Mouse (Mus musculus) heart, embryonic 13.5 days (tissue): Measurements from ENCODE around the gene Slc1a2. TPM values are rescaled to one million over a fixed set of nuclear protein-coding genes. Genes with fewer than 3 reads are reported as not detected.

Source experiments
- ATAC-seq: fragments of 200-750 bp; cut with Nextera tagmentation; 2 replicates; pipeline ENCODE4 v1.8.0; 2017; ENCODE audit warnings: moderate TSS enrichment; ENCODE audit not compliant: insufficient number of reproducible peaks, low FRiP score, low TSS enrichment; ENCODE audit errors: extremely low read depth
- H3K27ac ChIP-seq: fragments of 300-500 bp; sonication (generic); replicated peaks from 2 replicates; pipeline ENCODE4 v1.5.1; 2015; ENCODE audit warnings: moderate library complexity, mild to moderate bottlenecking, inconsistent platforms
- H3K27me3 ChIP-seq: fragments of 300-500 bp; sonication (generic); replicated peaks from 2 replicates; pipeline ENCODE4 v1.6.1; 2015; ENCODE audit warnings: mild to moderate bottlenecking, inconsistent platforms
- H3K36me3 ChIP-seq: fragments of 300-500 bp; sonication (generic); 2 replicates; pipeline ENCODE4 v1.6.1; 2015; ENCODE audit warnings: mild to moderate bottlenecking, inconsistent platforms
- H3K4me1 ChIP-seq: fragments of 300-500 bp; sonication (generic); 2 replicates; pipeline ENCODE4 v1.6.1; 2015; ENCODE audit warnings: inconsistent platforms
- H3K4me2 ChIP-seq: fragments of 300-500 bp; sonication (generic); 2 replicates; pipeline ENCODE4 v1.6.1; 2015; ENCODE audit warnings: inconsistent platforms, mild to moderate bottlenecking, moderate library complexity
- H3K4me3 ChIP-seq: fragments of 300-500 bp; sonication (generic); 2 replicates; pipeline ENCODE4 v1.5.1; 2015; ENCODE audit warnings: moderate library complexity, mild to moderate bottlenecking, inconsistent platforms
- H3K9ac ChIP-seq: fragments of 300-500 bp; sonication (generic); 2 replicates; pipeline ENCODE4 v1.6.1; 2015; ENCODE audit warnings: inconsistent platforms, mild to moderate bottlenecking, moderate library complexity
- H3K9me3 ChIP-seq: fragments of 300-500 bp; sonication (generic); 2 replicates; pipeline ENCODE4 v1.6.1; 2016; ENCODE audit warnings: inconsistent platforms
- WGBS: fragments of 180-500 bp; shearing (Covaris S2); methylation state at CpG from one replicate; pipeline ENCODE4 v1.1.7; 2015; ENCODE audit warnings: mixed read lengths; 5-methylcytosine and 5-hydroxymethylcytosine counted together
- polyA plus RNA-seq: library from polyadenylated mRNA; unstranded; fragments of >200 nt; fragmentation: Nextera tagmentation; extraction: Ambion mirVana; gene quantifications from 2 replicates; pipeline ENCODE4 v1.2.1, GENCODE M21; 2015

Gene Slc1a2
- 0.31 and 0.35 TPM in 2 replicates for polyA plus RNA-seq

DNA sequence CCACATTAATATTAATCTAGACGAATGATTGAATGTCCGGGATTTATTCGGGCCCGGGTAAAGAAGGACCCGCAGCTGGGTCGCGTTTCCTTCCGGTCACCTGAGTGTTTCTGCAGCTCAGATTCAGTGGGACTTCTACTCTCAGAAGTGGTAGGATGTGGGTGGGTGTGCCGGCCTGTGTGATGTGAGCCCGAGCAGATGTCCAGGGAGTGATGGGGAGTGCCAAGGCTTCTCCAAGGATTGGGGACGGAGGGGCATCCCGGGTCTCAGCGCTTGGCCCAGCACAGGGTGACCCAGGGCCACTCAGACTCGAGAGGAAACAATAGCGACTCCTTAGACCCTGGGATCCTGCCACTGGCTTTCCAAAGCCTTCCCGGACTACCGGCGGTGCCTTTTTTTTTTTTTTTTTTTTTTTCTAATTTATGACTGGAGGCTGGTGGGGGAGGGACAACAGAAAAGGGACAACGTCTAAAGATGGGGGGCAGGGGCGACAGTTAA lies at the start of gene Slc1a2:
TSS of gene Slc1a2 (plus strand) at position 497 of the 498 bp plus-strand sequence.
- Histone ChIP-seq H3K4me2 (peak within 1 kb of the TSS; percentile 92), H3K9ac (peak within 1 kb of the TSS; percentile 80), H3K4me1 (peaks cover 18% of the 10 kb centered on the region), H3K27me3 (peaks cover 63% of the 10 kb centered on the region), H3K27ac (no peak within 1 kb of the TSS), H3K36me3 (no peaks in the 10 kb centered on the region), H3K9me3 (no peaks in the 10 kb centered on the region), H3K4me3 (peak within 1 kb of the TSS; percentile 70)
- no peak for ATAC-seq
- WGBS = under 1% methylated on average over 20 of the region's 20 CpGs

DNA sequence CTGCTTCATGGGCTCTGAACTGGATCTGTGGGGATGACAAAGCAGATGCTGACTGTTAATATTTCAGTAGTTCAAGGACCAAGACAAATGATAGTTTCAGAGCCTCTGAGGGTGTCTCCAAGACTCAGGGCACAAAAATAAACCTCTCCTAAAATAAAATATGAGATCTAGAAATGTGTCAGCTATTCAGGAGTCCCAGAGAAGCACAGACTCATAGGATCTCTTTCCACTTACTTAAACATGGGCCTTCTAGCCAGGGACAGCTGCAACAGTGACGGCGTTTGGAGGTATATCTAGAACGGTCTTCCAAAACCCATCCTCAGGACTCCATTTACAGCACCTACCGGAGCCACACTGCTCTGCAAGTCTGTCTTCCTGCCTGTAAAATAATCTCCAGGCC lies 48.0 kb upstream of the Slc1a2 start:
- no peak overlapping the region for H3K4me2 ChIP-seq
- H3K9me3 ChIP-seq = no peaks in the 10 kb centered on the region

DNA sequence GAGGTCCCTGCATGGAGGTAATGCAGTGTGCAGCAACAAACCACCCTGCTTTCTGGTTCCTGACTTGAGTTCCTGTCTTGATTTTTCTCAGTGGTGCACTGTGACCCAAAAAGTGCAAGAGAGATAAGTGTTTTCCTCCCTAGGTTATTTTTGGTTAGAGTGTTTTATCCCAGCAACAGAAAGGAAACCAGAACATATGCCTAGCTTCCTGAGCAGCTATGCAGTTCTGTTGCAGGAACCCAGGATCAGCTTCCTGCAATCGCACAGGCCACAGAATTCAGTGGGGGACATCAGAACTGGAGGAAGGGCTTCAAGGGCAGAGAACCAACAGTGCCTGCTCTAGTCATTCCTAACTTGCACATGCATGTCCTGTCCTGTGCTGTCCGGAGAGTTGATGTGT lies 41.8 kb upstream of the Slc1a2 start:
- Histone ChIP-seq H3K4me2 (no peak overlapping the region), H3K27ac (no peak overlapping the region), H3K9ac (no peak overlapping the region), H3K27me3 (no peaks in the 10 kb centered on the region), H3K4me3 (no peak overlapping the region), H3K9me3 (no peaks in the 10 kb centered on the region), H3K36me3 (no peaks in the 10 kb centered on the region), H3K4me1 (no peaks in the 10 kb centered on the region)
- WGBS = 44% methylated on average over 2 of the region's 2 CpGs
- ATAC-seq = no peak

More for the DNA sequence above, 48.0 kb upstream of the Slc1a2 start:
- WGBS = 81% methylated on average over 4 of the region's 4 CpGs
- no peaks in the 10 kb centered on the region for H3K4me1 ChIP-seq
- H3K9ac ChIP-seq = no peak overlapping the region
- H3K36me3 ChIP-seq = no peaks in the 10 kb centered on the region
- no peak for ATAC-seq
- no peak overlapping the region for H3K27ac ChIP-seq
- no peak overlapping the region for H3K4me3 ChIP-seq
- no peaks in the 10 kb centered on the region for H3K27me3 ChIP-seq

DNA sequence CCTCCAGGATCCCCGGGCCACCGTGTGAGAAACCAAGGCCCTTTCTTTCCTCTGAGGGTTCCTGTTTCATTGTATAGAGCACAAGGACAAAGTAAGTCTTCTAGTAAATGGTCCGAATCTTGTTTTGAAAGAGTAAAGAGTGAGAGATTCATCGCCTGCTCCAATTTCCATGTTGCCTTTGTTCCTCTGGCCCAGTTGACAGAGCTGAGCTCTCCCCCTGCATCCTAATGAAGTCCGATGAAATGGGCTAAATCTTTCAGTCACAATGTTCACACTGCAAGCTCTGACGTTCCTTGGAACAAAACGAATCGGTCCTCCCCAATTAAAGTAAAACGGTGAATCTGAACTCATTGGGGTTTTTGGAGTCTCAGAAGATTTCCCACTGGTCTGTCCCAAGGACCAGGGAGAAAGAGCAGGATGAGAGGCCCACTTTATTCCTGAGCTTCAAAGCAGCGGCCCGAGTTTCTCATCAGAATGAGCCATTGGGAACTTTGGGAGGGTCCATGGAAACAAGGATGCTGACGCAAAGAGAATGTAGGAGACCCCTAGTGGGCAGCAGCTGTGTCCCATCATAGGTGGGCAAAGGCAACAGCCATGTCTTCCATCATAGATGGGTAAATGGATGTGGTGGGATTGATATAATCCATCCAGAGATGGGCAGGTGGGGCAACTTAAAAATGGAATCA lies 37.6 kb upstream of the Slc1a2 start:
- Histone ChIP-seq H3K4me1 (no peaks in the 10 kb centered on the region), H3K9ac (no peak overlapping the region), H3K4me3 (no peak overlapping the region), H3K27me3 (no peaks in the 10 kb centered on the region), H3K36me3 (no peaks in the 10 kb centered on the region), H3K27ac (no peak overlapping the region), H3K4me2 (no peak overlapping the region), H3K9me3 (no peaks in the 10 kb centered on the region)
- 83% methylated on average over 12 of the region's 12 CpGs for WGBS
- no peak for ATAC-seq

DNA sequence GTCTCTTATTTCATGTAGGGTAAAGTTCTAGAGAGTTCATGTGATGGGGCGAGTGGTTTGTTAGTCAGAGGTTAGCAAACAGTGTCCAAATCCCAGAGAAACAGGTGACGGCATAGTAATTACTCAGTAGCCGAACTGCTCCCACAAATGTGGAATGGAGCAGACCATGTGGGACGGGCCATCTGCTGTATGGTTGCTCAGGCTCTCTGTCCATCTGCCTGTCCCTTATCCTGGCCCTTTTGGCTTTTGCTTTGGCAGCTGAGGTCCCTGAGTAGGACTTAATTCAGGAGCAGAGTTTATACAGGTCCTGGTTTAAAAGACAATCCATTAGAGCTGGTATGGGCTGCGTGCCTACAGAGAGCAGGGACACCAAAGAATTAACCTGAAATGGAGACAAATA lies 36.3 kb upstream of the Slc1a2 start:
- Histone ChIP-seq H3K9ac (no peak overlapping the region), H3K36me3 (no peaks in the 10 kb centered on the region), H3K4me2 (no peak overlapping the region), H3K27me3 (no peaks in the 10 kb centered on the region), H3K4me3 (no peak overlapping the region), H3K27ac (no peak overlapping the region), H3K9me3 (no peaks in the 10 kb centered on the region), H3K4me1 (no peaks in the 10 kb centered on the region)
- no peak for ATAC-seq
- WGBS = 79% methylated on average over 5 of the region's 5 CpGs

DNA sequence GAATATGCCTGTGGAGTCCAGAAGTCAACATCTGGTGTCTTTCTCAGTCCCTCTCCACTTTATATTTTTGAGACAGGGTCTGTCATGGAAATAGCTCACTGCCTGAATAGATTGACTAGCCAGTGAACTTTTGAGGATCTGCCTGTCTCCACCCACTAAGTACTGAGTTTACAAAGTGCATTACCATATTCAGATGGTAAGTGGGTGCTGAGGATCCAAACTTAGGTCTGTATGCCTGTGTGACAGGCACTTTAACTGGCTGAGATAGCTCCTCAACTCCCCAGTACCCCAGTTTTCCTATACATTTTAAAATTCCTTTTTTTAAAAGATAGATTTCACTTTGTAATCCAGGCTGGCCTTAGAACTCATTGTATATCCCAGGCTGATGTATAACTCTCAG lies 35.5 kb upstream of the Slc1a2 start:
- H3K4me1 ChIP-seq = no peaks in the 10 kb centered on the region
- no peaks in the 10 kb centered on the region for H3K27me3 ChIP-seq
- no peak overlapping the region for H3K9ac ChIP-seq
- H3K9me3 ChIP-seq = no peaks in the 10 kb centered on the region
- H3K36me3 ChIP-seq = no peaks in the 10 kb centered on the region
- H3K27ac ChIP-seq = no peak overlapping the region
- H3K4me2 ChIP-seq = no peak overlapping the region
- ATAC-seq = no peak
- no peak overlapping the region for H3K4me3 ChIP-seq

DNA sequence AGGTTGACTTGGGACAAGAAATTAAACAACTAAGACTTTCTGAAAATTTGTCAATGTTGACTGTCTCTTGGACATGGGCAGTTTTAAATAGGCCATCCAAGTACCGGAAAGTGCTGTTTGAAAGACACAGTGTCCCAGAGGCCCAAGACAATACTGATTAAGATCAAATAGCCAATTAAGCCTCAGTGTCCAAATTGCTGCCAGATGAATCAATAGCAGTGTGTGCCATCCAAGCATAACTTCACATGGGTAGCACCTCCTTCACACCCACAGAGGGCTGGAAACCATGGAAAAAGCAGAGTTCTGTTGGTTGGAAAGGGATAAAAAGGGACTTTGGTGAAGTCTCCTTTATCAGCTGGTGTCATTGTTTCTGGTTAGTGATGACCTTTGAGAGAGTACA lies 33.9 kb upstream of the Slc1a2 start:
- no peaks in the 10 kb centered on the region for H3K9me3 ChIP-seq
- H3K4me1 ChIP-seq = no peaks in the 10 kb centered on the region
- H3K27me3 ChIP-seq = no peaks in the 10 kb centered on the region
- H3K4me3 ChIP-seq = no peak overlapping the region
- 85% methylated on average over 1 of the region's 1 CpGs for WGBS
- H3K27ac ChIP-seq = no peak overlapping the region
- no peak for ATAC-seq
- no peaks in the 10 kb centered on the region for H3K36me3 ChIP-seq
- no peak overlapping the region for H3K4me2 ChIP-seq
- no peak overlapping the region for H3K9ac ChIP-seq

DNA sequence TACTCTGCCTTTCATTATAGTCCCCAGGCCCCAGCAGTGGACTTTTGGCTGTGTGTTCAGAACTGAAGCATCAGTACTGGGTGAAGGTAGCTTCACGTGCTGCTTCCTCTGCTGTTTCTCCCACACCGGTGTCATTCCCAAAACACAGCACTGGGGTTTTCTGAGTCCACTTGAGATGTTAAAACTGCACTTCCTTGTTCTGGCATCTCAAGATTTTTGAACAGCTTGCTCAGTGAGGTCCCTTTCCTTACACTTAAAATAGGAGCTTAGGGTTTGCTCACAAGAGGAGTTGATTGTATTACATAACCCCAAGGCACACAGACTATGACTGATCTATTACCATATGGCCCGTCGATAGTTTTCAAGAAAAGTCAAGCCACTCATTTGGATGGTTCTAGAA lies 26.1 kb upstream of the Slc1a2 start:
- no peak for ATAC-seq
- Histone ChIP-seq H3K9ac (no peak overlapping the region), H3K4me3 (no peak overlapping the region), H3K27ac (no peak overlapping the region), H3K36me3 (no peaks in the 10 kb centered on the region), H3K9me3 (no peaks in the 10 kb centered on the region), H3K27me3 (no peaks in the 10 kb centered on the region), H3K4me1 (no peaks in the 10 kb centered on the region), H3K4me2 (no peak overlapping the region)
- 86% methylated on average over 4 of the region's 4 CpGs for WGBS

DNA sequence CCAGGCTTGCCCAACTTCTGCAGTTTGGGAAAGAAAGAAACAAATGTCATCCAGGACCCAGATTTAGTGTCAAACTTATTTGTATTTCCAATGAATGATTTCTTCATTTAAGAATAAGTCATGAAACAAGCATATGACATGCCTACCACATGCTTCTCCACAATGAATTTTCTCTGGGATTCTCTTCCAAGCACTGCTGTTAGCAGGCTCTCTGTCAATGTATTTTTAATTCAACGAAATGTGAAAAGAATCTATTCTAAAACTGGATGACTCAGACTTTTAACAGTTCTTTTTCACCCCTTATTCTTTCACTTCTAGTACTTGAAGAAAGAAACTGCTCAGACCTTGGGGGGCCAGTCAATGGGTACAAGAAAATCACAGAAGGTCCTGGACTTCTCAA lies 24.4 kb upstream of the Slc1a2 start:
- Histone ChIP-seq H3K27me3 (no peaks in the 10 kb centered on the region; the same call in 1 of the 2 replicates), H3K27ac (no peak overlapping the region), H3K9me3 (no peaks in the 10 kb centered on the region), H3K9ac (no peak overlapping the region), H3K36me3 (no peaks in the 10 kb centered on the region), H3K4me2 (no peak overlapping the region), H3K4me3 (no peak overlapping the region), H3K4me1 (no peaks in the 10 kb centered on the region)
- ATAC-seq = no peak
- WGBS = 88% methylated on average over 1 of the region's 1 CpGs

DNA sequence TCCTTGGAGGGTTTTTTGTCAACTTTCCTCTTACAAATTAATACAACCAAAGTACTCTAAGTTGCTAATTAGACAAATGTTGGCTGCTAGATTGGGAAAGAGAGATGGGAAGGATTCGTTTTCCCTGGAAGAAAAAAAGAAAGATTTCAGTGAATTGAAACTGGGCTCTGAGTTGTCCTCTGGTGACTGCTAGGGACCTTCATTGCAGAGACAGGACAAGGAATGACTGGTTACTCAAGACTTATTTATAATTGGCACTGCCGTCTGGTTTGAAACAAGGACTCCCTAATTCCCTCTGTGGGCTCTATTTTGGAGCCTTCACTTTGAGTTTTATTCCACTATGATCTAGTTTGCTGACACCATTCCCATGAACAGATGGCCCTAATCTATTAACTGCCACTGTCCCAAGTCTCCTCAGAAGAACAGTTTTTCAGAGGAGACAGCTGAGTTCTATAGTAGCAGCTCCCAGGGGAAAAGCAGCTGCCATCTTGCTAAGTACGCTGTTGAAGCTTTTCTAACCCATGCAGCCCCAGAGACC lies 22.9 kb upstream of the Slc1a2 start:
- Histone ChIP-seq H3K4me1 (no peaks in the 10 kb centered on the region), H3K36me3 (no peaks in the 10 kb centered on the region), H3K4me2 (no peak overlapping the region), H3K9me3 (no peaks in the 10 kb centered on the region), H3K4me3 (no peak overlapping the region), H3K27ac (no peak overlapping the region), H3K27me3 (no peaks in the 10 kb centered on the region; the same call in 1 of the 2 replicates), H3K9ac (no peak overlapping the region)
- ATAC-seq = no peak
- WGBS = 67% methylated on average over 3 of the region's 3 CpGs

DNA sequence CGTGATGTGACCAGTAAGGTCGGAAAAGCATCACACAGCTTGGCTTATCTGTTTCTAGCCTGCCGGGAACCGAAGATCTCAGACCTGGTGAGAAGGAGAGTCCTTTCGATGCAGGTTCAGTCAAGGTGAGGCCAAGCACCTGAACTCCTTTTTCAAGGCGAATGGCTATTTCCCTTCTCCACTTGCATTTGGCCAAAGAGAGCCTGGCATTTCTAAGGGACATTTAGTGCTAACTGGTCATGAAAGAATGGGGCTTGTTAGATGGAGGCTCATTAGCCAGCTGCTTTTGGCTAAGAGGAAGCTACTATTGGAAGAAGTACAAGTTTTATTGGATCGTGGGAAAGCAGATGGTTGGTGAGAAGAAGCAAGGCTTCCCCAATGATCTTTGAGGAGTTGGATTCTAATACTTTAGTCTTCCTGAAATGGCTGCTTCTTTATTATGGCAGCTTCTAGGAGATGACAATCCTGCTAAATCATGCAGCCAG lies 22.3 kb upstream of the Slc1a2 start:
- Histone ChIP-seq H3K36me3 (no peaks in the 10 kb centered on the region), H3K27ac (no peak overlapping the region), H3K9me3 (no peaks in the 10 kb centered on the region), H3K9ac (no peak overlapping the region), H3K27me3 (no peaks in the 10 kb centered on the region; the same call in 1 of the 2 replicates), H3K4me3 (no peak overlapping the region), H3K4me2 (no peak overlapping the region), H3K4me1 (no peaks in the 10 kb centered on the region)
- no peak for ATAC-seq
- 76% methylated on average over 7 of the region's 7 CpGs for WGBS

DNA sequence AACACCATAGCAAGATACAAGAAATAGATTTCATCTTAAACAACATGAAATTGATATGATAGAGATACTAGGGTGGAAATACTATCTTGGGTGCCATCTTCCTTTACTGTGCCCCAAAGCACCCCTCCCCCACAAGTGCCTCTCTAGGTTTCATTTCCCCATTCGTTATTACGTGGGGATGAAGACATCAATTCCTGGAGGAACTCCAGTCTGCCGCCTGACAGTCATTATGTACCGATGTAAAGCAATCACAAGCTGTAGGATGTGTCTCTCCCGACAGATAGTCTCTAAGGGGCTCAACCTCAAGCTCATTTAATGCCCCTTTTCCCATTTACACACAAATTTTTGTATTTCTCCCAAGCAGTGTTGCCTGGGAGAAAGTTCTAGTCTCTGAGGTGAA lies 20.3 kb upstream of the Slc1a2 start:
- no peak overlapping the region for H3K9ac ChIP-seq
- no peak overlapping the region for H3K4me2 ChIP-seq
- no peak for ATAC-seq
- no peak overlapping the region for H3K4me3 ChIP-seq
- no peak overlapping the region for H3K27ac ChIP-seq
- WGBS = 72% methylated on average over 5 of the region's 5 CpGs
- H3K36me3 ChIP-seq = no peaks in the 10 kb centered on the region
- no peaks in the 10 kb centered on the region for H3K4me1 ChIP-seq
- no peaks in the 10 kb centered on the region; the same call in 1 of the 2 replicates for H3K27me3 ChIP-seq
- no peaks in the 10 kb centered on the region for H3K9me3 ChIP-seq
